In genomic region chr12:89685633-89686032, GRCm38 (mm10) we compare ENCODE assay signal across 12 mouse cellular contexts.
"Had no signal": no experiment of that assay in that cellular context is flagged by ENCODE, and none has a peak within 500 bp of the region (broad histone marks: within the 10 kb centered on the region; RNA-seq: fewer than 3 reads in every experiment).

No protein-coding gene starts in this region.

- H3K9me3 ChIP-seq: limb, embryonic 15.5 days; liver, embryonic 12.5 days; midbrain, embryonic 12.5 days; neural tube, embryonic 13.5 days had no signal

- H3K4me3 ChIP-seq: limb, embryonic 15.5 days; liver, embryonic 12.5 days; midbrain, embryonic 12.5 days; neural tube, embryonic 13.5 days had no signal

- H3K4me1 ChIP-seq: limb, embryonic 15.5 days; liver, embryonic 12.5 days; midbrain, embryonic 12.5 days; neural tube, embryonic 13.5 days had no signal

- DNase-seq: kidney, adult 11 months; kidney, adult 9 months; kidney, postnatal 10 days; retina, postnatal 1 day; right cerebral cortex, postnatal 14 days; thymus, postnatal 4 days had no signal

- ATAC-seq: liver, embryonic 12.5 days; lung, postnatal 0 days; midbrain, embryonic 16.5 days had no signal

- H3K36me3 ChIP-seq: limb, embryonic 15.5 days; liver, embryonic 12.5 days; midbrain, embryonic 12.5 days; neural tube, embryonic 13.5 days had no signal

- H3K27ac ChIP-seq: limb, embryonic 15.5 days; liver, embryonic 12.5 days; midbrain, embryonic 12.5 days; neural tube, embryonic 13.5 days had no signal

- H3K27me3 ChIP-seq: limb, embryonic 15.5 days; liver, embryonic 12.5 days; midbrain, embryonic 12.5 days; neural tube, embryonic 13.5 days had no signal
